Comparison of ENCODE assay signal across 9 mouse cellular contexts in genomic region chr7:27396184-27397047, GRCm38 (mm10). TPM values are rescaled to one million over a fixed set of nuclear protein-coding genes. Genes with fewer than 3 reads are reported as not detected.
DNase-seq lines count a peak whose midpoint lies in the region; ATAC-seq and TF ChIP-seq lines count a peak whose summit lies in the region.
"Had no signal": no experiment of that assay in that cellular context is flagged by ENCODE, and none has a peak within 500 bp of the region (broad histone marks: within the 10 kb centered on the region; RNA-seq: fewer than 3 reads in every experiment).

No protein-coding gene starts in this region.

- TF ChIP-seq EP300 in MEL (IDR thresholded peaks at IDR 0.05; ENCODE audit: low read depth in 1 of 2, low read length in 2 of 2): no peak
- TF ChIP-seq EP300 in liver, embryonic 14.5 days (IDR thresholded peaks at IDR 0.05; ENCODE audit: low read depth): no peak

- peaks cover 73% of the 10 kb centered on the region for H3K27me3 ChIP-seq in kidney, embryonic 14.5 days (ENCODE audit: control insufficient read depth, insufficient read depth, low read length)
- H3K27me3 ChIP-seq in MEL (ENCODE audit: control insufficient read depth in 1 of 2, insufficient read depth in 2 of 2, low read length in 2 of 2): no peaks in the 10 kb centered on the region; a peak in 1 of 4 replicates
- peaks cover 91% of the 10 kb centered on the region for H3K27me3 ChIP-seq in hindbrain, embryonic 12.5 days
- peaks cover 64% of the 10 kb centered on the region for H3K27me3 ChIP-seq in liver, embryonic 14.5 days (ENCODE audit: control insufficient read depth, insufficient read depth, low read length)

- peaks cover 8% of the 10 kb centered on the region; the same call in 1 of the 2 replicates for H3K4me1 ChIP-seq in kidney, embryonic 14.5 days (ENCODE audit: control insufficient read depth, insufficient read depth, low read length)
- 0 out of 4 replicates have a peak, but pooled peaks cover 0 to 3% of the 10 kb centered on the region in 2 experiments for H3K4me1 ChIP-seq in MEL (ENCODE audit: control insufficient read depth in 1 of 2, insufficient read depth in 2 of 2, low read length in 2 of 2)
- H3K4me1 ChIP-seq in hindbrain, embryonic 12.5 days: peaks cover 8% of the 10 kb centered on the region
- H3K4me1 ChIP-seq in liver, embryonic 14.5 days (replicated peaks; ENCODE audit: control insufficient read depth in 2 of 2, insufficient read depth in 2 of 2, low read length in 1 of 2): 0 out of 4 replicates have a peak, but pooled peaks cover 0 to 2% of the 10 kb centered on the region in 2 experiments

- peak; percentile 56; the same call in 1 of the 2 replicates for ATAC-seq in kidney, embryonic 14.5 days (ENCODE audit: low FRiP score, low TSS enrichment)
- peak; percentile 45; the same call in 1 of the 2 replicates for ATAC-seq in common myeloid progenitor, adult 5-6 weeks (replicated peaks; ENCODE audit: low read depth, poor library complexity, severe bottlenecking)
- peak; percentile 56; the same call in 1 of the 2 replicates for ATAC-seq in hindbrain, embryonic 12.5 days (ENCODE audit: low FRiP score)
- no peak for ATAC-seq in liver, embryonic 14.5 days (ENCODE audit: insufficient read depth)

- TF ChIP-seq POLR2A in MEL (IDR thresholded peaks at IDR 0.05; ENCODE audit: control insufficient read depth in 1 of 2, insufficient read depth in 1 of 2, low read depth in 1 of 2, low read length in 2 of 2, poor library complexity in 1 of 2): no peak

- H3K36me3 ChIP-seq in kidney, embryonic 14.5 days (ENCODE audit: control insufficient read depth, insufficient read depth, low read length): no peaks in the 10 kb centered on the region
- H3K36me3 ChIP-seq in MEL (ENCODE audit: control insufficient read depth in 1 of 2, insufficient read depth in 2 of 2, low read length in 2 of 2): peaks cover 0 to 2% of the 10 kb centered on the region in 2 experiments; a peak in 1 of 4 replicates
- H3K36me3 ChIP-seq in hindbrain, embryonic 12.5 days: no peaks in the 10 kb centered on the region
- H3K36me3 ChIP-seq in liver, embryonic 14.5 days (replicated peaks; ENCODE audit: control insufficient read depth, insufficient read depth, low read depth): no peaks in the 10 kb centered on the region

- peak overlapping the region; percentile 31; the same call in 1 of the 2 replicates for H3K9ac ChIP-seq in kidney, embryonic 14.5 days (ENCODE audit: low read depth, low read length)
- no peak overlapping the region for H3K9ac ChIP-seq in MEL (ENCODE audit: control insufficient read depth, low read depth, low read length, poor library complexity, severe bottlenecking)
- peak overlapping the region; percentile 68 for H3K9ac ChIP-seq in hindbrain, embryonic 12.5 days
- H3K9ac ChIP-seq in liver, embryonic 14.5 days (replicated peaks): no peak overlapping the region

- 0 out of 6 replicates have a peak, but pooled peaks of 1 of the 3 experiments have one; percentile 26 for TF ChIP-seq CTCF in MEL (IDR thresholded peaks at IDR 0.05 in 2 of 3, conservative IDR thresholded peaks at IDR 0.05 in 1 of 3; ENCODE audit: control insufficient read depth in 1 of 3, insufficient read depth in 1 of 3, low read depth in 2 of 3, low read length in 3 of 3, poor library complexity in 1 of 3, severe bottlenecking in 1 of 3)
- no peak for TF ChIP-seq CTCF in liver, embryonic 14.5 days (IDR thresholded peaks at IDR 0.05; ENCODE audit: low read depth)

- peak overlapping the region; percentile 47 for H3K4me3 ChIP-seq in kidney, embryonic 14.5 days (ENCODE audit: low read length)
- peak overlapping the region; percentile 17 to 27; a peak in 3 of 4 replicates for H3K4me3 ChIP-seq in MEL (ENCODE audit: control insufficient read depth in 1 of 2, insufficient read depth in 1 of 2, low read depth in 2 of 2, low read length in 2 of 2)
- peak overlapping the region; percentile 54 for H3K4me3 ChIP-seq in hindbrain, embryonic 12.5 days
- H3K4me3 ChIP-seq in liver, embryonic 14.5 days (ENCODE audit: insufficient read depth in 1 of 2, low read depth in 2 of 2, low read length in 2 of 2): peak overlapping the region in 1 of 2 experiments; percentile 38; a peak in 2 of 4 replicates

- no peaks in the 10 kb centered on the region for H3K79me2 ChIP-seq in MEL (ENCODE audit: control insufficient read depth, insufficient read depth, low read length, poor library complexity)

- 1% methylated on average over 36 of the region's 68 CpGs for WGBS in kidney, embryonic 14.5 days
- 5% methylated on average over 39 of the region's 68 CpGs for WGBS in hindbrain, embryonic 12.5 days
- 3% methylated on average over 35 of the region's 68 CpGs for WGBS in liver, embryonic 14.5 days (ENCODE audit: insufficient replicate concordance)

- H3K4me2 ChIP-seq in kidney, embryonic 14.5 days (replicated peaks; ENCODE audit: low read depth, low read length): peak overlapping the region; percentile 82
- peak overlapping the region; percentile 89 for H3K4me2 ChIP-seq in hindbrain, embryonic 12.5 days (replicated peaks)
- H3K4me2 ChIP-seq in liver, embryonic 14.5 days (ENCODE audit: low read depth): peak overlapping the region; percentile 51

- TF ChIP-seq RAD21 in MEL (IDR thresholded peaks at IDR 0.05; ENCODE audit: low read depth, low read length): no peak

- no peak overlapping the region for H3K27ac ChIP-seq in kidney, embryonic 14.5 days (ENCODE audit: low read depth, low read length)
- no peak overlapping the region for H3K27ac ChIP-seq in MEL (ENCODE audit: control insufficient read depth, low read depth, low read length)
- H3K27ac ChIP-seq in hindbrain, embryonic 12.5 days: no peak overlapping the region
- H3K27ac ChIP-seq in liver, embryonic 14.5 days: no peak overlapping the region

- no peaks in the 10 kb centered on the region for H3K9me3 ChIP-seq in kidney, embryonic 14.5 days (ENCODE audit: control insufficient read depth, low read length)
- no peaks in the 10 kb centered on the region for H3K9me3 ChIP-seq in MEL (replicated peaks; ENCODE audit: insufficient read depth, low read length)
- no peaks in the 10 kb centered on the region for H3K9me3 ChIP-seq in hindbrain, embryonic 12.5 days (replicated peaks)
- no peaks in the 10 kb centered on the region for H3K9me3 ChIP-seq in liver, embryonic 14.5 days (ENCODE audit: control insufficient read depth, low read length)

- no peak for DNase-seq in kidney, adult 8-10 months
- peak; percentile 56 for DNase-seq in MEL (ENCODE audit: low read depth, low spot score)
- DNase-seq in liver, embryonic 14.5 days (ENCODE audit: low read depth in 3 of 3, low spot score in 3 of 3): no peak
- DNase-seq in retina, postnatal 1 day: peak; percentile 71
- no peak for DNase-seq in gastrocnemius, adult 18-20 months (ENCODE audit: low spot score)

RNA-seq across cellular contexts. Expression of gene Gm20479, which starts 39.2 kb away (rescaled TPM):
- polyA plus RNA-seq in kidney, embryonic 14.5 days (2014; fragmentation: Nextera tagmentation; extraction: Ambion mirVana): 1.9 TPM in 1 of 2 replicates, not detected in the other
- 0.42 TPM in 1 of 2 replicates, not detected in the other for total RNA-seq in MEL (2012; rRNA removed)
- 1 to 10 TPM in 1 of 2 experiments, not detected in 1; 2.7 TPM for polyA plus RNA-seq in MEL (2012; ENCODE audit: insufficient read depth in 1 of 2, insufficient read length in 2 of 2, low read depth in 1 of 2, low replicate concordance in 2 of 2, missing spikeins in 1 of 2)
- total RNA-seq in common myeloid progenitor, adult 5-6 weeks (2017): 2.2 TPM in 1 of 2 replicates, not detected in the other
- 0.43 and 0.59 TPM in 2 replicates for polyA plus RNA-seq in hindbrain, embryonic 12.5 days (2016; fragmentation: Nextera tagmentation; extraction: Ambion mirVana)
- 0.09 and 0.40 TPM in 2 replicates for polyA plus RNA-seq in liver, embryonic 14.5 days (2012; rRNA removed)
- not detected in 2 replicates for polyA plus RNA-seq in liver, embryonic 14.5 days (2014; fragmentation: Nextera tagmentation; extraction: Ambion mirVana)
- total RNA-seq in gastrocnemius, adult 18-20 months (2021): under 1 TPM in 1 of 2 experiments, not detected in 1; 0.57 TPM
- total RNA-seq: left cerebral cortex, adult 8-10 months had no signal

RNA-seq across cellular contexts. Expression of gene Shkbp1, which starts 40.6 kb away (rescaled TPM):
- 38.4 and 41.0 TPM in 2 replicates for polyA plus RNA-seq in kidney, embryonic 14.5 days (2014; fragmentation: Nextera tagmentation; extraction: Ambion mirVana)
- 24.2 and 25.4 TPM in 2 replicates for total RNA-seq in MEL (2012; rRNA removed)
- polyA plus RNA-seq in MEL (2012; ENCODE audit: insufficient read depth in 1 of 2, insufficient read length in 2 of 2, low read depth in 1 of 2, low replicate concordance in 2 of 2, missing spikeins in 1 of 2): 10 to 100 TPM in 1 of 2 experiments, not detected in 1; 77.0 TPM
- total RNA-seq in common myeloid progenitor, adult 5-6 weeks (2017): 18.4 and 25.8 TPM in 2 replicates
- polyA plus RNA-seq in hindbrain, embryonic 12.5 days (2016; fragmentation: Nextera tagmentation; extraction: Ambion mirVana): 72.4 and 76.2 TPM in 2 replicates
- 19.1 and 24.7 TPM in 2 replicates for polyA plus RNA-seq in liver, embryonic 14.5 days (2012; rRNA removed)
- 11.8 and 15.1 TPM in 2 replicates for polyA plus RNA-seq in liver, embryonic 14.5 days (2014; fragmentation: Nextera tagmentation; extraction: Ambion mirVana)
- total RNA-seq in gastrocnemius, adult 18-20 months (2021): 1 to 10 TPM; 2.2 to 3.0 TPM

RNA-seq across cellular contexts. Expression of gene Sptbn4, which starts 51.1 kb away (rescaled TPM):
- polyA plus RNA-seq in kidney, embryonic 14.5 days (2014; fragmentation: Nextera tagmentation; extraction: Ambion mirVana): 0.39 and 0.54 TPM in 2 replicates
- 0.19 and 0.36 TPM in 2 replicates for total RNA-seq in MEL (2012; rRNA removed)
- under 1 TPM in 1 of 2 experiments, not detected in 1; 0.68 TPM for polyA plus RNA-seq in MEL (2012; ENCODE audit: insufficient read depth in 1 of 2, insufficient read length in 2 of 2, low read depth in 1 of 2, low replicate concordance in 2 of 2, missing spikeins in 1 of 2)
- 0.34 TPM in 1 of 2 replicates, not detected in the other for total RNA-seq in common myeloid progenitor, adult 5-6 weeks (2017)
- polyA plus RNA-seq in hindbrain, embryonic 12.5 days (2016; fragmentation: Nextera tagmentation; extraction: Ambion mirVana): 0.90 and 1.1 TPM in 2 replicates
- polyA plus RNA-seq in liver, embryonic 14.5 days (2012; rRNA removed): 0.06 TPM in 2 replicates
- polyA plus RNA-seq in liver, embryonic 14.5 days (2014; fragmentation: Nextera tagmentation; extraction: Ambion mirVana): 0.05 and 0.06 TPM in 2 replicates
- total RNA-seq in gastrocnemius, adult 18-20 months (2021): not detected

RNA-seq across cellular contexts. Expression of gene Blvrb, which starts 51.4 kb away (rescaled TPM):
- 40.6 and 41.2 TPM in 2 replicates for polyA plus RNA-seq in kidney, embryonic 14.5 days (2014; fragmentation: Nextera tagmentation; extraction: Ambion mirVana)
- 183 and 245 TPM in 2 replicates for total RNA-seq in MEL (2012; rRNA removed)
- 100 to 1,000 TPM in 1 of 2 experiments, not detected in 1; 210 TPM for polyA plus RNA-seq in MEL (2012; ENCODE audit: insufficient read depth in 1 of 2, insufficient read length in 2 of 2, low read depth in 1 of 2, low replicate concordance in 2 of 2, missing spikeins in 1 of 2)
- 78.0 and 98.4 TPM in 2 replicates for total RNA-seq in common myeloid progenitor, adult 5-6 weeks (2017)
- 26.6 and 27.3 TPM in 2 replicates for polyA plus RNA-seq in hindbrain, embryonic 12.5 days (2016; fragmentation: Nextera tagmentation; extraction: Ambion mirVana)
- 673 and 878 TPM in 2 replicates for polyA plus RNA-seq in liver, embryonic 14.5 days (2012; rRNA removed)
- polyA plus RNA-seq in liver, embryonic 14.5 days (2014; fragmentation: Nextera tagmentation; extraction: Ambion mirVana): 1,114 and 1,162 TPM in 2 replicates
- 10 to 100 TPM; 12.5 to 12.7 TPM for total RNA-seq in gastrocnemius, adult 18-20 months (2021)

RNA-seq across cellular contexts. Expression of gene Ltbp4, which starts 58.9 kb away (rescaled TPM):
- polyA plus RNA-seq in kidney, embryonic 14.5 days (2014; fragmentation: Nextera tagmentation; extraction: Ambion mirVana): 23.4 and 26.0 TPM in 2 replicates
- 2.2 and 2.9 TPM in 2 replicates for total RNA-seq in MEL (2012; rRNA removed)
- 10 to 100 TPM in 1 of 2 experiments, not detected in 1; 14.2 TPM for polyA plus RNA-seq in MEL (2012; ENCODE audit: insufficient read depth in 1 of 2, insufficient read length in 2 of 2, low read depth in 1 of 2, low replicate concordance in 2 of 2, missing spikeins in 1 of 2)
- total RNA-seq in common myeloid progenitor, adult 5-6 weeks (2017): 0.44 TPM in 1 of 2 replicates, not detected in the other
- polyA plus RNA-seq in hindbrain, embryonic 12.5 days (2016; fragmentation: Nextera tagmentation; extraction: Ambion mirVana): 8.7 and 8.9 TPM in 2 replicates
- 5.2 and 5.5 TPM in 2 replicates for polyA plus RNA-seq in liver, embryonic 14.5 days (2012; rRNA removed)
- polyA plus RNA-seq in liver, embryonic 14.5 days (2014; fragmentation: Nextera tagmentation; extraction: Ambion mirVana): 2.5 and 3.0 TPM in 2 replicates
- 10 to 100 TPM; 55.8 to 66.9 TPM for total RNA-seq in gastrocnemius, adult 18-20 months (2021)

Comparison
In these comparisons a context has a peak if more than half of its experiments do, and no peak if none do; other contexts are left out.
1. H3K9ac ChIP-seq: peak in kidney, embryonic 14.5 days (single experiment) and hindbrain, embryonic 12.5 days (single experiment); none in MEL (single experiment) and liver, embryonic 14.5 days (single experiment).
2. DNase-seq: peak in MEL (single experiment) and retina, postnatal 1 day (single experiment); none in kidney, adult 8-10 months (0 of 2), liver, embryonic 14.5 days (0 of 3) and gastrocnemius, adult 18-20 months (single experiment).
3. Peak in every context shown above with its lines, with median percentiles within 50 percentile points of each other: H3K4me2 ChIP-seq.